Mouse (Mus musculus) hematopoietic stem cell, adult 5-6 weeks (primary cell): ENCODE measurements around the gene Usf3. TPM values are rescaled to one million over a fixed set of nuclear protein-coding genes. Genes with fewer than 3 reads are reported as not detected.

Experiments
- ATAC-seq, 2 experiments: fragments of 125-278 bp in 1 of 2; replicated peaks in 1 of 2; 2 replicates each; pipeline ENCODE4 v1.8.0; 2016 to 2017; ENCODE audit warnings: inconsistent platforms in 2 of 2, mild to moderate bottlenecking in 2 of 2, moderate number of reproducible peaks in 2 of 2, low read depth in 1 of 2, moderate TSS enrichment in 1 of 2; ENCODE audit not compliant: low FRiP score in 2 of 2, poor library complexity in 2 of 2, severe bottlenecking in 2 of 2, insufficient read depth in 1 of 2, low TSS enrichment in 1 of 2
- total RNA-seq: library from RNA; stranded (forward); fragments of 172-1452, 232-1000 nt; gene quantifications from 2 replicates; pipeline ENCODE4 v1.2.3, GENCODE M21; 2017

Gene Usf3
- total RNA-seq, result 13.5 and 16.1 TPM in 2 replicates

GRCm38 (mm10) chr16:44173155-44173941 is at the start of gene Usf3:
Usf3 (plus strand) TSS chr16:44173246.
- peak in 1 of 2 experiments; percentile 13; a peak in 1 of 4 replicates for ATAC-seq

DNA sequence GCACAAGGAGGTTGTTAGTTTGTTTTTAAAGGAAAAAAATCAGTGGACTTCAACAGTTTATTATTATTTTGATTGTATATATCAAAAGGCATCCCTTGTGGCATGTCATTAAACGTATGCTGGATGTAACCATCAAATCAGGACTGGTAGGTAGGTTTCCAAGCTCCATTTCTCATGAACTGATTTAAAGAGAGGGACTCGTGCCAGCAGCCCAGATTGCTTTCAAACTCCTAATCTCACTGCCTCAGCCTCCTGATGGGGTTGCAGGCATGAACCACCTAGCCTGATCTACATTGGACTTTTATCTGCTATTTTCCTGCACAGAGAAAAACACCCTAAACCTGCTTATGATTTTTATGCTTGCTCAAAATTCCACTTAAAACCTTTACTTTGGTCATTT is 49.3 kb upstream of the Usf3 start:
- ATAC-seq, result no peak

DNA sequence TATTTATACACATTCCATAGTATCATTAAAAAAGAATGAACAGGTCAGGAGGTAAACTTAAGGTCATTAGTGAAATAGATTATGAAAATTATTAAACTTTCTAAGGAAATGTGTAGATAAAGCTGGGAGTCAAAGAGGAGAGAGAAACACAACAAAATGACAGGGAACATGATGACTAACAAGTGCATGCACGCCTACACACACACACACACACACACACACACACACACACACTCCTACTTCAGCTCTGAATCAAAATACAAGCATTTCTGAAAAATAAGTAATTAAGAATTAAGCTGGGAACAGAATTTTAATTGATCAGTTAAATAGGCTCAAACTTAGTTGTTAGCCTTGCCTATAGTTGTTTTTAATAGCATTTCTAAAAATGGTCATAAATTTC is 48.3 kb upstream of the Usf3 start:
- ATAC-seq, result no peak

DNA sequence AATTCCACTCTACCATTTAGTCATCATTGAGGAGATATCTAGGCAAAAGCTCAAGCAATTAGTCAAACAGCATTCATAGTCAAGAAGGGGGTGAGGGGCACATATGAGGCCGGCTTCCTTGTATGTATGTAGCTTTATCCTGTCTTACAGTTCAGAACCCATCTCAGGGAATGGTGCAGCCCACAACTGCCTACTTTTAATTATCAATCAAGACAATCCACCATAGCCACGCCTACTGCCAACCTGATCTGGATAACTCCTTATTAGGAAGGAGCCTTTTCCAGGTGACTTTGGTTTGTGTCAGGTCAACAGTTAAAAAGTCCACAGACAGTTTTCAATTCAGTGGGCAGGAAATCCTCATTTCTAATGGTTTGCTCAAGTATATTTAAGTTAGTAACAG is 47.6 kb upstream of the Usf3 start:
- ATAC-seq, result no peak

- peak; percentile 39 to 46; a peak in 1 of 4 replicates for ATAC-seq
Measured at GRCm38 (mm10) chr16:44126437-44126836, 46.6 kb upstream of the Usf3 start.

DNA sequence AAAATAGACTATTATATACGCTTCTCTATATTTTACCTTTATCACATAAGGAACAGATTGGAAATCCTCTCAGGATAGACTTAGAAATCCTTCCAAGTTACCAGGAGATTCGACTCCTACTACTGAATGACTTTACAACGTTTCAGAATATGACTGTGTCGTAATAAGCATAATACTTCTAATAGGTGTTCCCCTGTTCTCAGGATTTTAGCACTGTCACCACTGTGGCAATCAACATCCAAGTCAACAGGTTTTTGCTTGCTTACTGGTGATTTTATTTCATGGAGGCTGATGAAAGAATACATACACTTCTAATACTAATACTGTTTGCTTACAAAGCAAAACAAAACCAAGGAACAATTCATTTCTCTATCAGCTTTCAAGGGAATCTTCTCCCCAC is 40.7 kb upstream of the Usf3 start:
- no peak for ATAC-seq

DNA sequence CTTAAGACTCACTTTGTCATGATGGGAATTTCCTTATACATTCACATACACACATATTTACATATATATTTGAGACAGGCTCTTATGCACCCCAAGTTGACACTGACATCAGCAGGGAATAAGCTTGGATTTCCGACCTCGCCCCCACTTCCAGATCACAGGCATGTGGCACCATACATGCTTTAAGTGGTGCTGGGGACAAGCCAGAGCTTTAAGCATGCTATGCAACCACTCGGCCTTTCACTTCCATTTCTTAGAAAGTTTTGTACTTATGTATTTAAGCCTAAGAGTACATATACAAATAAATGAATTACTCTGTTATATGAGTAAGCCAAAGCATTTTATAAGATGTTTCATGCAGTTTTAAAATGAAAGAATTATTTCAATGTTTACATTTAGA is 39.9 kb upstream of the Usf3 start:
- no peak for ATAC-seq

DNA sequence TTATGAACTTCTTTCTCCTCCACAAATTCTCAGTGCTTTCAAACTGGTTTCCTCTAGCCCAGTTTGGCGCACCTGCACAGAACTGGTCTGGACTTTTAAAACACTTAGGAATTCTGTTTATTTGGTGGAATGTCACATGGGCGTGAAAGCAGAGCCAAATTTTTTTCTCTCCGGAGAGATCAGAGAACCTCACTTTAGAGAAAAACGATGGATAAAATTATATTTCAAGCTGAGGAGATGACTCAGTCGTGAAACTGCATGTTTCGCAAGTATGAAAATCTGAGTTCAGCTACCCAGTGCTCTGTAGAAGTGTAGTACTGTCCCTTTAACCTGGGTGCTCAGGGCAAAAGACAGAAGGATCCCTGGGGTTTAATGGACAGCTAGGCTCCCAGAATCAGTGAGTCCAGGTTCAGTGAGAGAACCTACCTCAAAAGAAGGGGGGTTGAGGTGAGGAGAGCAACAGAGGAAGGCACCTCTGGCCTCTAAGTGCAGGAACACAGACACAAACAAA is 36.5 kb upstream of the Usf3 start:
- ATAC-seq, result no peak

DNA sequence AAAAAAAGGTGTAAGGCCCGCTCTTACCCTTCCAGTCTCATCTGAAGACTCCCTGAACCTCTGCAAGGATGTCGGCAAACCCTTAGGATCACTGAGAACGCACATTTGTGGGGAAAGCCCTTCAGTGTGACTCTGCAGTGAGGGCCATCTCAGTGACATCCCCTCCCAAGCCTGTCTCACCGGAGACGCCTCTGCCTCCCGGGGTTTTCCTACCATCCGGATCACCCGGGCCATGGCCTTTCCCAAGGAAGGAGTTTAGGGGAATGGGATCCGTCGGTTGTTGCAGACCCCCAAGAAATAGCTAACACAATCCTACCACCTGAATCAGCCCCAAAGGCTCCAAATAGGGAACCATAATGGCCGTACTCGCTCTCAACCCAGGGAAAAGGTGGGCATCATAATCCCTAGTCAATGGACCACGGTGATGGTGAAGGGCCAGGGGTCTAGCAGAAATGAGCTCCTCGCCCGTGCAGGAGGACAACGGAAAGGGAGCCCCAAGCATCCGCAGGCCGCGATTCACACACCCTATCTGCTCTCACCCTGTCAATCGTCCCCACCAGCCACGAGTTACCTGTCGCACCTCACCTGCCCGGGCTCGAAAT is 34.6 kb upstream of the Usf3 start:
- peak; percentile 3 to 7; a peak in 2 of 4 replicates for ATAC-seq

GRCm38 (mm10) chr16:44138979-44139535 is 34.0 kb upstream of the Usf3 start:
- peak; percentile 87 to 88 for ATAC-seq

GRCm38 (mm10) chr16:44139536-44140185 is 33.4 kb upstream of the Usf3 start, which contains the start of the genes Atp6v1a and Naa50:
Atp6v1a (minus strand) TSS chr16:44139705.
Naa50 (plus strand) TSS chr16:44139830.
- peak; percentile 43 to 57; a peak in 3 of 4 replicates for ATAC-seq

GRCm38 (mm10) chr16:44140186-44140787 is 32.8 kb upstream of the Usf3 start:
- ATAC-seq, result peak; percentile 55 to 71

- no peak for ATAC-seq
Measured at GRCm38 (mm10) chr16:44141483-44141882, 31.6 kb upstream of the Usf3 start.

DNA sequence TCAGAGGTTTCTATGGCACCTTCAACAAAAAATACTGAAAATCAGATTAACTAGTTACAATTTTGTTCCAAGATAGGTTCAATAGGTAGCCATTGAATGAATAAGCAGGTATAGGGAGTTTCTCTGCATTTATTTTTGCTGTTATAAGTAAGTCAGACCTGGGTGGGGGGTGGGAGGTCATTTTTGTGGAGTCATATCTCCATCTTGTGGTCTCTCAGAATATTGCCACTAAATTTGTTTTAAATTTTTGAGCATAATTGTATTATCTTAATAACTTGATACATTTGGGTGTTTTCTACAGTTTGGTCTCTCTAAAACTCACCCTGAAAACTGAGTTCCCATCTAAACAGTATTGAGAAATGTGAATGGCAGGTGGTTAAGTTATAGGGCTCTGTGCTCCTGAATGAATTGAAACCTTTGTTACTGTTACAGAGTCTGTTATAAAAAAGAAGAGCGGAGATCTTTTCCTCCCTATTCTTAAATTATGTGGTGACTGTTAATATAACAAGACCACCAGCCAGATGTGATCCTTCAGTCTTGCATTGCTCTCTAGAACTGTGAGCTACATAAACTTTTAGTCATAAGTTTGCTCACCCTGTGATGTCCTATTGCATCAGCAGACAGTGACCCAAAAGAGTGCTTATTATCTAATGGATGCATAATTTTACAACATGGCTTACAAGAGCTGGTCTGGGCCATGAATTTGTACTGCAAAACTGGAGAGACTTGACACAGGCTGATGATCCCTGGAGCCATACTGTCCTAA is 23.9 kb upstream of the Usf3 start:
- ATAC-seq, result peak in 1 of 2 experiments; percentile 36; a peak in 2 of 4 replicates

DNA sequence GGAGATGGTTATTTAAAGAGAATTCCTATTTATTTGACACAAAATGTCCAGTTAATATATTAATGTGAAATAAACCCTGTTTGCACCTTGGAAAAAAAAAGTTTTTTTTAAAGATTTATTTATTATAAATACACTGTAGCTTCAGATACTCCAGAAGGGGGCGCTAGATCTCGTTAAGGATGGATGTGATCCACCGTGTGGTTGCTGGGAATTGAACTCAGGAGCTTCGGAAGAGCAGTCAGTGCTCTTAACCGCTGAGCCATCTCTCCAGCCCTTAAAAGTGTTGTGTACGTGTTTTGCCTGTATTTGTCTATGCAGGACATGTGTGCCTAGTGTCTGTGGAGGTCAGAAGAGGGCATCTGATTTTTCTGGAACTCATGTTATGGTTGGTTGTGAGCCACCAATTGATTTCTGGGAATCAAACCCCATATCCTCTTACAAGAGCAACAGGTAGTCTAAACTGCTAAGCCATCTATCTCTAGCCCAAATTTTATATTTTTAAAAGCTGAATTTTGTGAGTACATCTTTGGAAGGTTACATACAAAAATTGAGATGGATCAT is 18.5 kb upstream of the Usf3 start:
- ATAC-seq, result no peak

GRCm38 (mm10) chr16:44159325-44159724 is 13.7 kb upstream of the Usf3 start:
- no peak for ATAC-seq
